Mouse (Mus musculus): ENCODE results near the gene Zdhhc5. TPM values are rescaled to one million over a fixed set of nuclear protein-coding genes. Genes with fewer than 3 reads are reported as not detected.
A peak's percentile ranks its signal among the peaks of the same experiment; 100 is the strongest.
"Not testable (repeated sequence)": the region's sequence is repeated elsewhere in the genome, so short reads cannot be mapped to it uniquely, and the experiment has no call there.

Zdhhc5 gene
- total RNA-seq, 2 experiments from 2014 or later: 45.1 to 50.9 TPM

GRCm38 (mm10) chr2:84735346-84735920, 20.5 kb upstream of the Zdhhc5 start:
- no peak for DNase-seq (ENCODE audit: low spot score in 2 of 2)

- no peak for DNase-seq (ENCODE audit: low spot score in 2 of 2)
Measured at GRCm38 (mm10) chr2:84734919-84735318, 19.9 kb upstream of the Zdhhc5 start.

- no peak for DNase-seq (ENCODE audit: low spot score in 2 of 2)
Measured at GRCm38 (mm10) chr2:84734351-84734864, 19.4 kb upstream of the Zdhhc5 start.

GRCm38 (mm10) chr2:84733579-84734300, 18.8 kb upstream of the Zdhhc5 start, which contains the start of gene Ypel4:
TSS of gene Ypel4 (plus strand) at chr2:84734058.
- no peak for DNase-seq (ENCODE audit: low spot score in 2 of 2)

GRCm38 (mm10) chr2:84732394-84732793, 17.4 kb upstream of the Zdhhc5 start:
- DNase-seq (ENCODE audit: low spot score in 2 of 2): no peak

GRCm38 (mm10) chr2:84731206-84731605, 16.2 kb upstream of the Zdhhc5 start:
- no peak for DNase-seq (ENCODE audit: low spot score in 2 of 2)

GRCm38 (mm10) chr2:84728191-84728590, 13.2 kb upstream of the Zdhhc5 start:
- DNase-seq (ENCODE audit: low spot score in 2 of 2): not testable (repeated sequence)

- DNase-seq (ENCODE audit: low spot score in 2 of 2): peak; percentile 87 to 95
Measured at GRCm38 (mm10) chr2:84727172-84727858, 12.3 kb upstream of the Zdhhc5 start, which contains the start of gene Clp1. TSS of gene Clp1 (minus strand) at chr2:84727350.

GRCm38 (mm10) chr2:84726716-84727115, 11.7 kb upstream of the Zdhhc5 start:
- no peak for DNase-seq (ENCODE audit: low spot score in 2 of 2)

GRCm38 (mm10) chr2:84725770-84726169, 10.8 kb upstream of the Zdhhc5 start:
- DNase-seq (ENCODE audit: low spot score in 2 of 2): no peak

GRCm38 (mm10) chr2:84723856-84724255, 8.9 kb upstream of the Zdhhc5 start:
- DNase-seq (ENCODE audit: low spot score in 2 of 2): no peak

- DNase-seq (ENCODE audit: low spot score in 2 of 2): no peak
Measured at GRCm38 (mm10) chr2:84721182-84721581, 6.2 kb upstream of the Zdhhc5 start.

- no peak for DNase-seq (ENCODE audit: low spot score in 2 of 2)
Measured at GRCm38 (mm10) chr2:84720718-84721117, 5.7 kb upstream of the Zdhhc5 start.

- DNase-seq (ENCODE audit: low spot score in 2 of 2): no peak
Measured at GRCm38 (mm10) chr2:84717357-84717756, 2.4 kb upstream of the Zdhhc5 start.

- DNase-seq (ENCODE audit: low spot score in 2 of 2): no peak
Measured at GRCm38 (mm10) chr2:84716423-84717355, 1.7 kb upstream of the Zdhhc5 start.

- DNase-seq (ENCODE audit: low spot score in 2 of 2): peak; percentile 35 to 51
Measured at GRCm38 (mm10) chr2:84715562-84716361, 782 bp upstream of the Zdhhc5 start.

- DNase-seq (ENCODE audit: low spot score in 2 of 2): no peak
Measured at GRCm38 (mm10) chr2:84714422-84714810, 564 bp downstream of the Zdhhc5 start.

- no peak for DNase-seq (ENCODE audit: low spot score in 2 of 2)
Measured at GRCm38 (mm10) chr2:84711898-84712297, 3.1 kb downstream of the Zdhhc5 start.

- no peak for DNase-seq (ENCODE audit: low spot score in 2 of 2)
Measured at GRCm38 (mm10) chr2:84707523-84707922, 7.5 kb downstream of the Zdhhc5 start.

- DNase-seq (ENCODE audit: low spot score in 2 of 2): no peak
Measured at GRCm38 (mm10) chr2:84705295-84705694, 9.7 kb downstream of the Zdhhc5 start.

All from gastrocnemius, postnatal 4 days (tissue).